Mouse (Mus musculus) heart, adult 2 months (tissue): ENCODE measurements around the gene Aldh16a1.

Source experiments
- CTCF ChIP-seq: fragments of 200-600 bp; IDR thresholded peaks from 2 replicates; pipeline ENCODE4 v1.8.1; 2022; ENCODE audit warnings: antibody characterized with exemption, mild to moderate bottlenecking, moderate library complexity
- EP300 ChIP-seq: fragments of 200-500 bp; IDR thresholded peaks from 2 replicates; pipeline ENCODE4 v1.6.1; 2011; ENCODE audit warnings: low read depth, low read length, control low read depth; ENCODE audit not compliant: insufficient read depth
- POLR2A ChIP-seq: fragments of 200-500 bp; IDR thresholded peaks from 2 replicates; pipeline ENCODE4 v1.6.1; 2011; ENCODE audit warnings: mild to moderate bottlenecking, low read depth, low read length, control low read depth; ENCODE audit not compliant: insufficient read depth

DNA sequence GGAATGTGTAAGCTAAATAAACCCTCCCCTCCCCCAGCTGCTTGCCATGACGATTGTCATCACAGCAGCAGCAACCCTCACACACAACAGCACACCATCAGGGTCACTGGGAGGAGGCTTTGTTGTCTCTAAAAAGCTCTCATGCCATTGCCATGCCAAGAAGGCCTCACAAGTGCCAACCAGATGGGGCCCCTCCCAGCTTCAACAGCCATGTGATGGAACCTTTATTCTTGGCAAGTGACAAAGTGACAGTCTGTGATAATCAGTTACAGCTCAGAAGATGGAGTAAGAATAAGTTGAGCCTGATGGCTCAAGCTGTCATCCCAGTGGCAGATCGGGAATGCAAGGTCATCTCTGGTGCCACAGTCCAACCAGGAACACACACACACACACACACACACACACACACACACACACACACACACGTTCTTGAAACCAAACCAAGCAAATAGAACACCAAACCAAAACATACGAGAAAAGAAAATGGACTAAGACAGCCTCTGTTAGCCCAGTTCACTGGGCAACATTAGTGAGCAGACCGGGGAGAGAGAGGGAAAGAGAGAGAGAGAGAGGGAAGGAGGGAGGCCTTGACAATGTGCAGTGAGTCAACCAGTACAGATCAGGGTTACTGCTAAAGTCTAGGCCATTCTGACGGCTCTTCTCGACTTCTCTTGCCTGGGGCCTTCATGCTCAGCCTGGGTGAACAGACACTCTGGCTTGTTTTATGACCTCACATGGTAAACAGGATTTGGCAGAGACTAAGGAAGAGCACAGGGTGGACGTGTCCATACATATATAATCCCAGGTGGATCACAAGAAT lies 14.3 kb downstream of the Aldh16a1 start:
- TF ChIP-seq POLR2A (no peak), EP300 (no peak), CTCF (no peak)
